Mouse (Mus musculus): ENCODE results near the gene Borcs6. TPM values are rescaled to one million over a fixed set of nuclear protein-coding genes. Genes with fewer than 3 reads are reported as not detected.
"Not testable (repeated sequence)": the region's sequence is repeated elsewhere in the genome, so short reads cannot be mapped to it uniquely, and the experiment has no call there.

Gene Borcs6
- 16.7 and 23.7 TPM in 2 replicates for polyA plus RNA-seq (2012; rRNA removed)

GRCm38 (mm10) chr11:69059357-69059974 lies at the start of gene Borcs6:
Gene Borcs6 (plus strand): TSS chr11:69059717.
- WGBS: under 1% methylated on average over 61 of the region's 64 CpGs
- Histone ChIP-seq H3K27ac (ENCODE audit: insufficient read depth, low read length) (peak within 1 kb of the TSS; percentile 88), H3K4me3 (ENCODE audit: extremely low read depth, insufficient read depth, insufficient read length) (peak within 1 kb of the TSS; percentile 92), H3K36me3 (ENCODE audit: control insufficient read depth, insufficient read depth, low read length) (no peaks in the 10 kb centered on the region), H3K4me1 (ENCODE audit: control insufficient read depth, insufficient read depth, insufficient read length) (peaks cover 8% of the 10 kb centered on the region), H3K27me3 (ENCODE audit: control insufficient read depth, insufficient read depth, low read length) (no peaks in the 10 kb centered on the region)
- TF ChIP-seq POLR2A (IDR thresholded peaks at IDR 0.05; ENCODE audit: low read depth, low read length) (peak; percentile 62), CTCF (IDR thresholded peaks at IDR 0.05; ENCODE audit: extremely low read depth, insufficient read depth, insufficient read length, insufficient replicate concordance) (no peak)
- peak; percentile 93 for DNase-seq (ENCODE audit: low read depth in 1 of 2, low spot score in 2 of 2)

- no peaks in the 10 kb centered on the region for H3K27me3 ChIP-seq (ENCODE audit: control insufficient read depth, insufficient read depth, low read length)
- peaks cover 2% of the 10 kb centered on the region for H3K4me1 ChIP-seq (ENCODE audit: control insufficient read depth, insufficient read depth, insufficient read length)
- DNase-seq (ENCODE audit: low read depth in 1 of 2, low spot score in 2 of 2): no peak
- TF ChIP-seq CTCF (IDR thresholded peaks at IDR 0.05; ENCODE audit: extremely low read depth, insufficient read depth, insufficient read length, insufficient replicate concordance) (no peak), POLR2A (IDR thresholded peaks at IDR 0.05; ENCODE audit: low read depth, low read length) (no peak)
- no peak overlapping the region for H3K4me3 ChIP-seq (ENCODE audit: extremely low read depth, insufficient read depth, insufficient read length)
- WGBS: 87% methylated on average over 15 of the region's 15 CpGs
- H3K27ac ChIP-seq (ENCODE audit: insufficient read depth, low read length): no peak overlapping the region
- no peaks in the 10 kb centered on the region for H3K36me3 ChIP-seq (ENCODE audit: control insufficient read depth, insufficient read depth, low read length)
Observed at GRCm38 (mm10) chr11:69010400-69011323, 48.9 kb upstream of the Borcs6 start.

GRCm38 (mm10) chr11:69011445-69011844 lies 48.1 kb upstream of the Borcs6 start:
- not testable (repeated sequence) for H3K4me1 ChIP-seq (ENCODE audit: control insufficient read depth, insufficient read depth, insufficient read length); DNase-seq (ENCODE audit: low read depth in 1 of 2, low spot score in 2 of 2); H3K36me3 ChIP-seq (ENCODE audit: control insufficient read depth, insufficient read depth, low read length); H3K27me3 ChIP-seq (ENCODE audit: control insufficient read depth, insufficient read depth, low read length); H3K27ac ChIP-seq (ENCODE audit: insufficient read depth, low read length); H3K4me3 ChIP-seq (ENCODE audit: extremely low read depth, insufficient read depth, insufficient read length)
- 44% methylated on average over 2 of the region's 2 CpGs for WGBS

- Histone ChIP-seq H3K27ac (ENCODE audit: insufficient read depth, low read length) (peak overlapping the region; percentile 80), H3K36me3 (ENCODE audit: control insufficient read depth, insufficient read depth, low read length) (no peaks in the 10 kb centered on the region), H3K27me3 (ENCODE audit: control insufficient read depth, insufficient read depth, low read length) (no peaks in the 10 kb centered on the region), H3K4me3 (ENCODE audit: extremely low read depth, insufficient read depth, insufficient read length) (peak overlapping the region; percentile 75), H3K4me1 (ENCODE audit: control insufficient read depth, insufficient read depth, insufficient read length) (peaks cover 5% of the 10 kb centered on the region)
- peak; percentile 68 for TF ChIP-seq POLR2A (IDR thresholded peaks at IDR 0.05; ENCODE audit: low read depth, low read length)
- no peak for TF ChIP-seq CTCF (IDR thresholded peaks at IDR 0.05; ENCODE audit: extremely low read depth, insufficient read depth, insufficient read length, insufficient replicate concordance)
- peak; percentile 79 to 81 for DNase-seq (ENCODE audit: low read depth in 1 of 2, low spot score in 2 of 2)
- 1% methylated on average over 18 of the region's 18 CpGs for WGBS
Observed at GRCm38 (mm10) chr11:69012071-69012601, 47.4 kb upstream of the Borcs6 start.

- peak; percentile 81 to 89 for DNase-seq (ENCODE audit: low read depth in 1 of 2, low spot score in 2 of 2)
- no peaks in the 10 kb centered on the region for H3K27me3 ChIP-seq (ENCODE audit: control insufficient read depth, insufficient read depth, low read length)
- TF ChIP-seq POLR2A (IDR thresholded peaks at IDR 0.05; ENCODE audit: low read depth, low read length) (peak; percentile 76), CTCF (IDR thresholded peaks at IDR 0.05; ENCODE audit: extremely low read depth, insufficient read depth, insufficient read length, insufficient replicate concordance) (peak; percentile 59; the same call in 1 of the 2 replicates)
- H3K36me3 ChIP-seq (ENCODE audit: control insufficient read depth, insufficient read depth, low read length): no peaks in the 10 kb centered on the region
- H3K4me1 ChIP-seq (ENCODE audit: control insufficient read depth, insufficient read depth, insufficient read length): peaks cover 5% of the 10 kb centered on the region
- H3K27ac ChIP-seq (ENCODE audit: insufficient read depth, low read length): peak within 1 kb of the TSS; percentile 89
- WGBS: under 1% methylated on average over 38 of the region's 38 CpGs
- peak within 1 kb of the TSS; percentile 88 for H3K4me3 ChIP-seq (ENCODE audit: extremely low read depth, insufficient read depth, insufficient read length)
Observed at GRCm38 (mm10) chr11:69015644-69016441, 43.7 kb upstream of the Borcs6 start, which contains the start of gene Ctc1. Gene Ctc1 (plus strand): TSS chr11:69015911.

GRCm38 (mm10) chr11:69016755-69017154 lies 42.8 kb upstream of the Borcs6 start:
- no peaks in the 10 kb centered on the region; the same call in 1 of the 2 replicates for H3K36me3 ChIP-seq (ENCODE audit: control insufficient read depth, insufficient read depth, low read length)
- peaks cover 3% of the 10 kb centered on the region for H3K4me1 ChIP-seq (ENCODE audit: control insufficient read depth, insufficient read depth, insufficient read length)
- H3K27ac ChIP-seq (ENCODE audit: insufficient read depth, low read length): no peak overlapping the region
- TF ChIP-seq POLR2A (IDR thresholded peaks at IDR 0.05; ENCODE audit: low read depth, low read length) (no peak), CTCF (IDR thresholded peaks at IDR 0.05; ENCODE audit: extremely low read depth, insufficient read depth, insufficient read length, insufficient replicate concordance) (no peak)
- H3K4me3 ChIP-seq (ENCODE audit: extremely low read depth, insufficient read depth, insufficient read length): peak overlapping the region; percentile 88; the same call in 1 of the 2 replicates
- 55% methylated on average over 3 of the region's 3 CpGs for WGBS
- no peaks in the 10 kb centered on the region for H3K27me3 ChIP-seq (ENCODE audit: control insufficient read depth, insufficient read depth, low read length)
- DNase-seq (ENCODE audit: low read depth in 1 of 2, low spot score in 2 of 2): no peak

Measured in spleen, adult 2 months (tissue).